Mouse (Mus musculus) forebrain, embryonic 14.5 days (tissue): Measurements from ENCODE around the gene Map3k10. TPM values are rescaled to one million over a fixed set of nuclear protein-coding genes. Genes with fewer than 3 reads are reported as not detected.

ENCODE experiments used
- ATAC-seq: fragments of 200-750 bp; cut with Nextera tagmentation; 2 replicates; pipeline ENCODE4 v1.8.0; 2017; ENCODE audit warnings: mild to moderate bottlenecking, moderate library complexity
- DNase-seq: peaks from one replicate; pipeline ENCODE4 v3.0.0-alpha.2; 2015; ENCODE audit warnings: low spot score
- H3K27ac ChIP-seq: fragments of 300-500 bp; sonication (generic); 2 replicates; pipeline ENCODE4 v1.5.1; 2014; ENCODE audit warnings: low read depth, mild to moderate bottlenecking, control low read depth, low read length, moderate library complexity
- H3K27me3 ChIP-seq: fragments of 300-500 bp; sonication (generic); replicated peaks from 2 replicates; pipeline ENCODE4 v1.6.1; 2014; ENCODE audit warnings: low read length, control low read depth, mixed read lengths; ENCODE audit not compliant: control insufficient read depth, insufficient read depth
- H3K36me3 ChIP-seq: fragments of 300-500 bp; sonication (generic); 2 replicates; pipeline ENCODE4 v1.6.1; 2014; ENCODE audit warnings: low read length, control low read depth; ENCODE audit not compliant: control insufficient read depth, insufficient read depth
- H3K4me1 ChIP-seq: fragments of 300-500 bp; sonication (generic); 2 replicates; pipeline ENCODE4 v1.6.1; 2014; ENCODE audit warnings: antibody characterized with exemption, low read length, control low read depth; ENCODE audit not compliant: control insufficient read depth, insufficient read depth
- H3K4me2 ChIP-seq: fragments of 300-500 bp; sonication (generic); 2 replicates; pipeline ENCODE4 v1.6.1; 2014; ENCODE audit warnings: mild to moderate bottlenecking, control low read depth, low read length
- H3K4me3 ChIP-seq: fragments of 300-500 bp; sonication (generic); 2 replicates; pipeline ENCODE4 v1.5.1; 2014; ENCODE audit warnings: low read depth, low read length, control low read depth
- H3K9ac ChIP-seq: fragments of 300-500 bp; sonication (generic); 2 replicates; pipeline ENCODE4 v1.6.1; 2014; ENCODE audit warnings: mild to moderate bottlenecking, low read length, control low read depth, moderate library complexity
- H3K9me3 ChIP-seq: fragments of 300-500 bp; sonication (generic); replicated peaks from 2 replicates; pipeline ENCODE4 v1.6.1; 2016; ENCODE audit warnings: low read length, control low read depth, mixed read lengths; ENCODE audit not compliant: control insufficient read depth
- WGBS: fragments of 180-500 bp; shearing (Covaris S2); extraction: QIAGEN DNeasy Blood & Tissue Kit; methylation state at CpG from one replicate; pipeline ENCODE4 v1.1.7; 2014; 5-methylcytosine and 5-hydroxymethylcytosine counted together
- polyA plus RNA-seq: library from polyadenylated mRNA; unstranded; fragments of >200 nt; fragmentation: Nextera tagmentation; extraction: Ambion mirVana; gene quantifications from 2 replicates; pipeline ENCODE4 v1.2.1, GENCODE M21; 2014

Map3k10 gene
- 12.8 and 13.8 TPM in 2 replicates for polyA plus RNA-seq

- Histone ChIP-seq H3K36me3 (peaks cover 18% of the 10 kb centered on the region), H3K27ac (peak within 1 kb of the TSS; percentile 93), H3K4me2 (peak within 1 kb of the TSS; percentile 99), H3K4me1 (peaks cover 20% of the 10 kb centered on the region), H3K4me3 (peak within 1 kb of the TSS; percentile 91), H3K9me3 (no peaks in the 10 kb centered on the region), H3K9ac (peak within 1 kb of the TSS; percentile 91), H3K27me3 (no peaks in the 10 kb centered on the region)
- WGBS = under 1% methylated on average over 31 of the region's 31 CpGs
- peak; percentile 97 for DNase-seq
- ATAC-seq = peak; percentile 99
These were observed at the start of gene Map3k10 for GRCm38 (mm10) chr7:27674522-27675221. Gene Map3k10, minus strand, starts transcription at chr7:27674598.

- ATAC-seq (no peak), DNase-seq (no peak)
- whole genome bisulfite sequencing = 88% methylated on average over 8 of the region's 8 CpGs
- Histone ChIP-seq H3K27ac (no peak overlapping the region), H3K9me3 (no peaks in the 10 kb centered on the region), H3K27me3 (no peaks in the 10 kb centered on the region), H3K4me3 (no peak overlapping the region), H3K4me2 (no peak overlapping the region), H3K4me1 (no peaks in the 10 kb centered on the region; the same call in 1 of the 2 replicates), H3K36me3 (no peaks in the 10 kb centered on the region), H3K9ac (no peak overlapping the region)
These were observed 47.6 kb upstream of the Map3k10 start for GRCm38 (mm10) chr7:27721951-27722350.

GRCm38 (mm10) chr7:27710402-27710801 is 36.0 kb upstream of the Map3k10 start:
- no peak for DNase-seq
- Histone ChIP-seq H3K4me3 (no peak overlapping the region), H3K4me1 (no peaks in the 10 kb centered on the region), H3K27me3 (no peaks in the 10 kb centered on the region), H3K4me2 (no peak overlapping the region), H3K9ac (no peak overlapping the region), H3K36me3 (no peaks in the 10 kb centered on the region), H3K9me3 (0 out of 2 replicates have a peak, but pooled peaks cover 6% of the 10 kb centered on the region), H3K27ac (no peak overlapping the region)
- ATAC-seq = no peak
- WGBS = 78% methylated on average over 7 of the region's 7 CpGs

- Histone ChIP-seq H3K27ac (no peak overlapping the region), H3K4me2 (no peak overlapping the region), H3K27me3 (no peaks in the 10 kb centered on the region), H3K4me3 (no peak overlapping the region), H3K9ac (no peak overlapping the region), H3K36me3 (peaks cover 21% of the 10 kb centered on the region), H3K4me1 (no peaks in the 10 kb centered on the region), H3K9me3 (no peaks in the 10 kb centered on the region)
- no peak for DNase-seq
- ATAC-seq = no peak
- 15% methylated on average over 3 of the region's 3 CpGs for WGBS
These were observed 22.3 kb upstream of the Map3k10 start for GRCm38 (mm10) chr7:27696711-27697110.

GRCm38 (mm10) chr7:27691076-27691475 is 16.7 kb upstream of the Map3k10 start:
- H3K4me3 ChIP-seq = no peak overlapping the region
- DNase-seq = peak; percentile 52
- H3K27me3 ChIP-seq = no peaks in the 10 kb centered on the region
- H3K9me3 ChIP-seq = no peaks in the 10 kb centered on the region
- H3K27ac ChIP-seq = no peak overlapping the region
- ATAC-seq = no peak
- H3K4me2 ChIP-seq = no peak overlapping the region
- no peaks in the 10 kb centered on the region for H3K36me3 ChIP-seq
- WGBS = 44% methylated on average over 5 of the region's 5 CpGs
- no peak overlapping the region for H3K9ac ChIP-seq
- H3K4me1 ChIP-seq = no peaks in the 10 kb centered on the region

GRCm38 (mm10) chr7:27688815-27689612 is 14.6 kb upstream of the Map3k10 start, which contains the start of gene Zfp607b:
Gene Zfp607b, plus strand, starts transcription at chr7:27689340.
- Histone ChIP-seq H3K4me2 (peak within 1 kb of the TSS; percentile 80), H3K4me1 (no peaks in the 10 kb centered on the region), H3K36me3 (no peaks in the 10 kb centered on the region), H3K9me3 (no peaks in the 10 kb centered on the region), H3K9ac (peak within 1 kb of the TSS; percentile 74), H3K4me3 (peak within 1 kb of the TSS; percentile 47), H3K27ac (peak within 1 kb of the TSS; percentile 79), H3K27me3 (no peaks in the 10 kb centered on the region)
- 0% methylated on average over 19 of the region's 19 CpGs for WGBS
- ATAC-seq (peak; percentile 98), DNase-seq (peak; percentile 98)

GRCm38 (mm10) chr7:27688246-27688788 is 13.9 kb upstream of the Map3k10 start:
- DNase-seq = no peak
- no peak for ATAC-seq
- WGBS = 39% methylated on average over 14 of the region's 14 CpGs

GRCm38 (mm10) chr7:27687836-27688235 is 13.4 kb upstream of the Map3k10 start:
- Histone ChIP-seq H3K4me1 (no peaks in the 10 kb centered on the region), H3K4me2 (peak overlapping the region; percentile 80), H3K9me3 (no peaks in the 10 kb centered on the region), H3K27me3 (no peaks in the 10 kb centered on the region), H3K27ac (no peak overlapping the region), H3K9ac (0 out of 2 replicates have a peak overlapping the region, but pooled peaks have one; percentile 74), H3K36me3 (no peaks in the 10 kb centered on the region), H3K4me3 (no peak overlapping the region)
- WGBS = 76% methylated on average over 3 of the region's 3 CpGs
- ATAC-seq = no peak
- DNase-seq = no peak

More at GRCm38 (mm10) chr7:27688246-27688788, 13.9 kb upstream of the Map3k10 start:
- peak overlapping the region; percentile 79 for H3K27ac ChIP-seq
- H3K9ac ChIP-seq = peak overlapping the region; percentile 74
- H3K27me3 ChIP-seq = no peaks in the 10 kb centered on the region
- no peaks in the 10 kb centered on the region for H3K36me3 ChIP-seq
- H3K4me3 ChIP-seq = peak overlapping the region; percentile 47
- H3K9me3 ChIP-seq = no peaks in the 10 kb centered on the region
- no peaks in the 10 kb centered on the region for H3K4me1 ChIP-seq
- H3K4me2 ChIP-seq = peak overlapping the region; percentile 80
